Mouse (Mus musculus) forebrain, embryonic 13.5 days (tissue): Measurements from ENCODE around the gene Homez. TPM values are rescaled to one million over a fixed set of nuclear protein-coding genes. Genes with fewer than 3 reads are reported as not detected.

ENCODE experiments used
- ATAC-seq: fragments of 200-750 bp; cut with Nextera tagmentation; 2 replicates; pipeline ENCODE4 v1.8.0; 2017
- H3K27ac ChIP-seq: fragments of 300-500 bp; sonication (generic); 2 replicates; pipeline ENCODE4 v1.5.1; 2015; ENCODE audit warnings: inconsistent platforms, mild to moderate bottlenecking, moderate library complexity
- H3K27me3 ChIP-seq: fragments of 300-500 bp; sonication (generic); 2 replicates; pipeline ENCODE4 v1.6.1; 2015; ENCODE audit warnings: mild to moderate bottlenecking, inconsistent platforms
- H3K36me3 ChIP-seq: fragments of 300-500 bp; sonication (generic); 2 replicates; pipeline ENCODE4 v1.6.1; 2015; ENCODE audit warnings: mild to moderate bottlenecking, inconsistent platforms; ENCODE audit not compliant: poor library complexity, severe bottlenecking
- H3K4me1 ChIP-seq: fragments of 300-500 bp; sonication (generic); 2 replicates; pipeline ENCODE4 v1.6.1; 2015; ENCODE audit warnings: inconsistent platforms
- H3K4me2 ChIP-seq: fragments of 300-500 bp; sonication (generic); 2 replicates; pipeline ENCODE4 v1.6.1; 2015; ENCODE audit warnings: inconsistent platforms, mild to moderate bottlenecking, moderate library complexity
- H3K4me3 ChIP-seq: fragments of 300-500 bp; sonication (generic); 2 replicates; pipeline ENCODE4 v1.5.1; 2015; ENCODE audit warnings: mild to moderate bottlenecking, inconsistent platforms
- H3K9ac ChIP-seq: fragments of 300-500 bp; sonication (generic); 2 replicates; pipeline ENCODE4 v1.6.1; 2015; ENCODE audit warnings: mild to moderate bottlenecking, inconsistent platforms
- H3K9me3 ChIP-seq: fragments of 300-500 bp; sonication (generic); replicated peaks from 2 replicates; pipeline ENCODE4 v1.6.1; 2016; ENCODE audit warnings: inconsistent platforms
- WGBS: fragments of 180-500 bp; shearing (Covaris S2); methylation state at CpG from one replicate; pipeline ENCODE4 v1.1.7; 2015; 5-methylcytosine and 5-hydroxymethylcytosine counted together
- polyA plus RNA-seq: library from polyadenylated mRNA; unstranded; fragments of >200 nt; fragmentation: Nextera tagmentation; extraction: Ambion mirVana; gene quantifications from 2 replicates; pipeline ENCODE4 v1.2.1, GENCODE M21; 2015

The Homez gene
- polyA plus RNA-seq, 1 experiment from 2014 or later, result 11.9 TPM

GRCm38 (mm10) chr14:54892200-54892599, 21.4 kb upstream of the Homez start, which contains the start of gene Pabpn1:
Gene Pabpn1, plus strand, starts transcription at chr14:54892500.
- WGBS, result 86% methylated on average over 3 of the region's 3 CpGs
- Histone ChIP-seq H3K36me3 (peaks cover 22% of the 10 kb centered on the region), H3K4me1 (peaks cover 19% of the 10 kb centered on the region)

GRCm38 (mm10) chr14:54885309-54885708, 14.5 kb upstream of the Homez start:
- Histone ChIP-seq H3K9ac (peak overlapping the region; percentile 81; the same call in 1 of the 2 replicates), H3K27ac (no peak overlapping the region)

More at GRCm38 (mm10) chr14:54892200-54892599, 21.4 kb upstream of the Homez start, which contains the start of gene Pabpn1:
- no peaks in the 10 kb centered on the region for H3K9me3 ChIP-seq
- peak within 1 kb of the TSS; percentile 93 for H3K4me3 ChIP-seq
- no peaks in the 10 kb centered on the region for H3K27me3 ChIP-seq
- no peak for ATAC-seq
- peak within 1 kb of the TSS; percentile 76 for H3K4me2 ChIP-seq
- H3K27ac ChIP-seq, result peak within 1 kb of the TSS; percentile 82
- H3K9ac ChIP-seq, result peak within 1 kb of the TSS; percentile 49; the same call in 1 of the 2 replicates

GRCm38 (mm10) chr14:54884022-54884712, 13.4 kb upstream of the Homez start:
- H3K36me3 ChIP-seq, result peaks cover 21% of the 10 kb centered on the region
- H3K27ac ChIP-seq, result peak overlapping the region; percentile 90
- peaks cover 24% of the 10 kb centered on the region for H3K4me1 ChIP-seq
- 32% methylated on average over 21 of the region's 21 CpGs for WGBS
- no peaks in the 10 kb centered on the region for H3K27me3 ChIP-seq
- H3K9ac ChIP-seq, result peak overlapping the region; percentile 81
- peak overlapping the region; percentile 68 for H3K4me3 ChIP-seq
- no peak; the same call in 1 of the 2 replicates for ATAC-seq
- H3K9me3 ChIP-seq, result no peaks in the 10 kb centered on the region
- H3K4me2 ChIP-seq, result peak overlapping the region; percentile 72

More at GRCm38 (mm10) chr14:54885309-54885708, 14.5 kb upstream of the Homez start:
- peak overlapping the region; percentile 72; the same call in 1 of the 2 replicates for H3K4me2 ChIP-seq
- peaks cover 24% of the 10 kb centered on the region for H3K4me1 ChIP-seq
- peaks cover 21% of the 10 kb centered on the region for H3K36me3 ChIP-seq
- no peaks in the 10 kb centered on the region for H3K27me3 ChIP-seq
- H3K9me3 ChIP-seq, result no peaks in the 10 kb centered on the region
- ATAC-seq, result no peak
- 90% methylated on average over 11 of the region's 11 CpGs for WGBS
- H3K4me3 ChIP-seq, result no peak overlapping the region

GRCm38 (mm10) chr14:54883154-54884021, 12.6 kb upstream of the Homez start, which contains the start of the genes Bcl2l2 and Gm20521:
Gene Bcl2l2, plus strand, starts transcription at chr14:54883377.
Gene Gm20521, plus strand, starts transcription at chr14:54883441.
- H3K4me1 ChIP-seq, result peaks cover 24% of the 10 kb centered on the region
- peaks cover 4% of the 10 kb centered on the region; the same call in 1 of the 2 replicates for H3K27me3 ChIP-seq
- H3K27ac ChIP-seq, result peak within 1 kb of the TSS; percentile 90
- H3K9me3 ChIP-seq, result no peaks in the 10 kb centered on the region
- peak within 1 kb of the TSS; percentile 68 for H3K4me3 ChIP-seq
- under 1% methylated on average over 26 of the region's 27 CpGs for WGBS
- peaks cover 21% of the 10 kb centered on the region for H3K36me3 ChIP-seq
- peak within 1 kb of the TSS; percentile 81 for H3K9ac ChIP-seq
- ATAC-seq, result peak; percentile 86
- H3K4me2 ChIP-seq, result peak within 1 kb of the TSS; percentile 72

- peak within 1 kb of the TSS; percentile 91 for H3K9ac ChIP-seq
- peak within 1 kb of the TSS; percentile 77 for H3K4me3 ChIP-seq
- H3K27ac ChIP-seq, result peak within 1 kb of the TSS; percentile 90
- H3K4me1 ChIP-seq, result peaks cover 16% of the 10 kb centered on the region
- peak within 1 kb of the TSS; percentile 99 for H3K4me2 ChIP-seq
- H3K36me3 ChIP-seq, result no peaks in the 10 kb centered on the region
- no peaks in the 10 kb centered on the region for H3K9me3 ChIP-seq
- ATAC-seq, result peak; percentile 84
- under 1% methylated on average over 58 of the region's 61 CpGs for WGBS
- peaks cover 7% of the 10 kb centered on the region; the same call in 1 of the 2 replicates for H3K27me3 ChIP-seq
These were observed 6.4 kb upstream of the Homez start, which contains the start of gene Ppp1r3e for GRCm38 (mm10) chr14:54877048-54877715. Gene Ppp1r3e, minus strand, starts transcription at chr14:54877550.

- WGBS, result 1% methylated on average over 63 of the region's 72 CpGs
- peaks cover 16% of the 10 kb centered on the region for H3K4me1 ChIP-seq
- peak; percentile 95 for ATAC-seq
- H3K27me3 ChIP-seq, result peaks cover 7% of the 10 kb centered on the region; the same call in 1 of the 2 replicates
- H3K36me3 ChIP-seq, result no peaks in the 10 kb centered on the region
- H3K4me2 ChIP-seq, result peak overlapping the region; percentile 99
- H3K27ac ChIP-seq, result peak overlapping the region; percentile 90
- peak overlapping the region; percentile 77 for H3K4me3 ChIP-seq
- no peaks in the 10 kb centered on the region for H3K9me3 ChIP-seq
- H3K9ac ChIP-seq, result peak overlapping the region; percentile 91
These were observed 5.8 kb upstream of the Homez start for GRCm38 (mm10) chr14:54876539-54877047.

GRCm38 (mm10) chr14:54875844-54876538, 5.2 kb upstream of the Homez start:
- ATAC-seq, result peak; percentile 65

GRCm38 (mm10) chr14:54874165-54874564, 3.4 kb upstream of the Homez start:
- H3K9ac ChIP-seq, result no peak overlapping the region

More at GRCm38 (mm10) chr14:54875844-54876538, 5.2 kb upstream of the Homez start:
- H3K4me3 ChIP-seq, result peak overlapping the region; percentile 77
- H3K4me2 ChIP-seq, result peak overlapping the region; percentile 99
- peaks cover 7% of the 10 kb centered on the region; the same call in 1 of the 2 replicates for H3K27me3 ChIP-seq
- H3K9ac ChIP-seq, result peak overlapping the region; percentile 91
- peak overlapping the region; percentile 90 for H3K27ac ChIP-seq
- WGBS, result 2% methylated on average over 36 of the region's 36 CpGs
- no peaks in the 10 kb centered on the region for H3K9me3 ChIP-seq
- peaks cover 16% of the 10 kb centered on the region for H3K4me1 ChIP-seq
- no peaks in the 10 kb centered on the region for H3K36me3 ChIP-seq

GRCm38 (mm10) chr14:54868026-54868425, 2.7 kb downstream of the Homez start:
- no peaks in the 10 kb centered on the region for H3K9me3 ChIP-seq
- peaks cover 8% of the 10 kb centered on the region for H3K4me1 ChIP-seq
- no peak overlapping the region for H3K9ac ChIP-seq
- no peak for ATAC-seq
- no peak overlapping the region for H3K4me2 ChIP-seq
- H3K27ac ChIP-seq, result no peak overlapping the region
- H3K36me3 ChIP-seq, result no peaks in the 10 kb centered on the region
- WGBS, result 89% methylated on average over 4 of the region's 4 CpGs
- H3K4me3 ChIP-seq, result no peak overlapping the region
- H3K27me3 ChIP-seq, result no peaks in the 10 kb centered on the region

More at GRCm38 (mm10) chr14:54874165-54874564, 3.4 kb upstream of the Homez start:
- peaks cover 16% of the 10 kb centered on the region for H3K4me1 ChIP-seq
- ATAC-seq, result no peak
- H3K36me3 ChIP-seq, result no peaks in the 10 kb centered on the region
- H3K9me3 ChIP-seq, result no peaks in the 10 kb centered on the region
- H3K27me3 ChIP-seq, result peaks cover 7% of the 10 kb centered on the region; the same call in 1 of the 2 replicates
- WGBS, result 88% methylated on average over 3 of the region's 3 CpGs
- H3K27ac ChIP-seq, result no peak overlapping the region
- H3K4me3 ChIP-seq, result no peak overlapping the region
- no peak overlapping the region for H3K4me2 ChIP-seq

- ATAC-seq, result no peak
- H3K4me3 ChIP-seq, result no peak overlapping the region
- H3K27ac ChIP-seq, result no peak overlapping the region
- no peaks in the 10 kb centered on the region for H3K27me3 ChIP-seq
- H3K36me3 ChIP-seq, result no peaks in the 10 kb centered on the region
- no peaks in the 10 kb centered on the region for H3K9me3 ChIP-seq
- peaks cover 8% of the 10 kb centered on the region for H3K4me1 ChIP-seq
- H3K9ac ChIP-seq, result no peak overlapping the region
- WGBS, result 52% methylated on average over 5 of the region's 5 CpGs
- H3K4me2 ChIP-seq, result no peak overlapping the region
These were observed 3.8 kb downstream of the Homez start for GRCm38 (mm10) chr14:54866936-54867335.
